Mouse (Mus musculus) midbrain, embryonic 14.5 days (tissue): Measurements from ENCODE around the gene Pip5k1b. TPM values are rescaled to one million over a fixed set of nuclear protein-coding genes. Genes with fewer than 3 reads are reported as not detected.

Source experiments
- ATAC-seq: fragments of 200-750 bp; cut with Nextera tagmentation; 2 replicates; pipeline ENCODE4 v1.8.0; 2017; ENCODE audit warnings: moderate number of reproducible peaks, moderate library complexity; ENCODE audit not compliant: low FRiP score, low TSS enrichment
- DNase-seq: peaks from one replicate; pipeline ENCODE4 v3.0.0-alpha.2; 2015
- H3K27ac ChIP-seq: fragments of 300-500 bp; sonication (generic); replicated peaks from 2 replicates; pipeline ENCODE4 v1.5.1; 2014; ENCODE audit warnings: mild to moderate bottlenecking, low read depth, low read length, moderate library complexity
- H3K27me3 ChIP-seq: fragments of 300-500 bp; sonication (generic); 2 replicates; pipeline ENCODE4 v1.6.1; 2014; ENCODE audit warnings: low read length, control low read depth, mixed read lengths; ENCODE audit not compliant: control insufficient read depth, insufficient read depth
- H3K36me3 ChIP-seq: fragments of 300-500 bp; sonication (generic); 2 replicates; pipeline ENCODE4 v1.6.1; 2014; ENCODE audit warnings: low read length, control low read depth; ENCODE audit not compliant: control insufficient read depth, insufficient read depth
- H3K4me1 ChIP-seq: fragments of 300-500 bp; sonication (generic); 2 replicates; pipeline ENCODE4 v1.6.1; 2014; ENCODE audit warnings: mild to moderate bottlenecking, antibody characterized with exemption, low read length, control low read depth; ENCODE audit not compliant: control insufficient read depth, insufficient read depth
- H3K4me2 ChIP-seq: fragments of 300-500 bp; sonication (generic); 2 replicates; pipeline ENCODE4 v1.6.1; 2014; ENCODE audit warnings: mild to moderate bottlenecking, low read length, moderate library complexity
- H3K4me3 ChIP-seq: fragments of 300-500 bp; sonication (generic); replicated peaks from 2 replicates; pipeline ENCODE4 v1.5.1; 2014; ENCODE audit warnings: low read depth, low read length
- H3K9ac ChIP-seq: fragments of 300-500 bp; sonication (generic); replicated peaks from 2 replicates; pipeline ENCODE4 v1.6.1; 2014; ENCODE audit warnings: mild to moderate bottlenecking, low read length, moderate library complexity
- H3K9me3 ChIP-seq: fragments of 300-500 bp; sonication (generic); 2 replicates; pipeline ENCODE4 v1.6.1; 2016; ENCODE audit warnings: low read length, control low read depth, mixed read lengths; ENCODE audit not compliant: control insufficient read depth
- WGBS: fragments of 180-500 bp; shearing (Covaris S2); extraction: QIAGEN DNeasy Blood & Tissue Kit; methylation state at CpG from one replicate; pipeline ENCODE4 v1.1.7; 2014; 5-methylcytosine and 5-hydroxymethylcytosine counted together
- polyA plus RNA-seq: library from polyadenylated mRNA; unstranded; fragments of >200 nt; fragmentation: Nextera tagmentation; extraction: Ambion mirVana; gene quantifications from 2 replicates; pipeline ENCODE4 v1.2.1, GENCODE M21; 2014

Gene Pip5k1b
- polyA plus RNA-seq, 1 experiment from 2014 or later, result 2.1 TPM

DNA sequence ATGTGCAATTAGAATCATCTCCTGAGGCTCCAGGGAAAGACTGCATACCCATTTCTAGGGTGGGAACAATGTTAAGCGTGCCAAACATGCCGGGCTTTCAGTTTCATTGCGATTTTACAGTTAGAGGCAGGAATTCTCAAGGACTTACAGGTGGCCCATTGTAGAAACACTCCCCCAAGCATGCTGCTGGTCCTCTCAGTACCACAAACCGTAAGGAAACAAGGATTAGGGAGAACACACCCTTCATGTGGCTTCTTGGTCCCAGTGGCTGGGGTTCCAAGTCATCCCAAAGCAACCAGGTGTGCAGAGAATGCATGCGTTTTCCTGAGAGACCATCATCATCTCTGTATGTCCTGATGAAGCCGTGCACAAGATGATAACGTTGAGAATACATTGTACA, 4.9 kb downstream of the Pip5k1b start:
- 77% methylated on average over 7 of the region's 7 CpGs for WGBS
- DNase-seq (no peak), ATAC-seq (no peak)

DNA sequence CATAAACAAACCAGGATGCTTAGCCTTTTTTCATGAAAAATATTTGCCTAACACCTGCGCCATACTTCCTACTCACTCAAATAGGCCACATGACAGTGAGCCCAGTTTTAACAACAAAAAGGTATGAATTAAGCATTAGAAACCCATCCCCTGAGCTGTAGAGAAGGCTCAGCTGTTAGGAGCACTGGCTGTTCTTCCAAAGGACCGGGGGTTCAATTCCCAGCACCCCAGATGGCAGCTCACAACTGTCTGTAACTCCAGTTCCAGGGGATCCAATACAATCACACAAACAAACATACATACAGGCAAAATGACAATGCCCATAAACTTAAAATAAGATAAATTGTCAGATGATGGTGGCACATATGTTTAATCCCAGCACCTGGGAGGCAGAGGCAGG, 5.7 kb downstream of the Pip5k1b start:
- H3K4me2 ChIP-seq, result no peak overlapping the region
- no peak overlapping the region for H3K27ac ChIP-seq
- no peaks in the 10 kb centered on the region for H3K36me3 ChIP-seq
- WGBS, result 99% methylated on average over 2 of the region's 2 CpGs
- ATAC-seq, result no peak
- no peaks in the 10 kb centered on the region for H3K27me3 ChIP-seq
- no peak for DNase-seq
- H3K4me3 ChIP-seq, result no peak overlapping the region
- H3K9me3 ChIP-seq, result peaks cover 5% of the 10 kb centered on the region; the same call in 1 of the 2 replicates
- H3K9ac ChIP-seq, result no peak overlapping the region
- no peaks in the 10 kb centered on the region for H3K4me1 ChIP-seq

More for the DNA sequence above, 4.9 kb downstream of the Pip5k1b start:
- Histone ChIP-seq H3K36me3 (no peaks in the 10 kb centered on the region), H3K27me3 (no peaks in the 10 kb centered on the region), H3K27ac (no peak overlapping the region), H3K9me3 (peaks cover 5% of the 10 kb centered on the region; the same call in 1 of the 2 replicates), H3K9ac (no peak overlapping the region), H3K4me3 (no peak overlapping the region), H3K4me2 (no peak overlapping the region), H3K4me1 (0 out of 2 replicates have a peak, but pooled peaks cover 3% of the 10 kb centered on the region)

DNA sequence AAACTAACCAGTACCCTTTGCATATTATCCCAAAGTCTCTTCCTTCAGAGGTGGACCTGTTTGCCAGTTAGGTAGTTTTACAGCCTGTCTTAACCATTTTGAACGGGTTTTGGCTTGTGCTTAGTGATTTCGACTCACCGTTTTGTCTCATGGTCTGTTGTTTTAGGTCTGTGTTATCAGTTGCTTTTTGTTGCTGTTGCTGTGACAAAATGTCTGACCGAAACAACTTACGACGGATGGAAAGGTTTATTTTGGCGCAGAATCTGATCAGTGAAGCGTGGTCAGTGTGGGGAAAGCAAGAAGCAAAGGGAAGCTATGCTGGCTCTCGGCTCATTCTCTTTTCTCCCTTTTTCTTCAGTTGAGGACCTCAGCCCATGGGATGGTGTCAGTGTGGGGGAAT, 7.3 kb downstream of the Pip5k1b start:
- Histone ChIP-seq H3K4me2 (no peak overlapping the region), H3K9ac (no peak overlapping the region), H3K9me3 (peaks cover 5% of the 10 kb centered on the region; the same call in 1 of the 2 replicates), H3K4me1 (no peaks in the 10 kb centered on the region), H3K36me3 (no peaks in the 10 kb centered on the region), H3K4me3 (no peak overlapping the region), H3K27me3 (no peaks in the 10 kb centered on the region), H3K27ac (no peak overlapping the region)
- DNase-seq (no peak), ATAC-seq (no peak)
- WGBS, result 95% methylated on average over 9 of the region's 9 CpGs

DNA sequence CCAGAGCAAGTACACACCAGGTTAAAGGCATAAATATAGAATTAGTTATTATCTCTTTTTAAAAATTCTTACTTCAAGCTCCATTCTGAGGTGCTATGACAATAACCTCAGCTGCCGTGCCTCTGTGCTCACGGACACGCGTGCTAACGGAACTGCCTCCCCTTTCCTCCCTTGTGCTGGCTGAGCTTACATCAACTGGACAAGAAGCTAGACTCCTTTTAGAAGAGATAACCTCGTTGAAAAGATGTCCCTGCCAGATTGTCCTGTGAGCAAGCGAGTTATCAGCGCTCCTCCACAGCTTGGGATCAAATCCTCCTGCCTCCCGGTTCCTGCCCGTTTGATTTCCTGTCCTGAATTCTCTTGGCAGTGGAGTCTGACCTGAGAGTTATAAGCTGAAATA, 9.5 kb downstream of the Pip5k1b start:
- H3K27me3 ChIP-seq, result no peaks in the 10 kb centered on the region
- H3K4me3 ChIP-seq, result no peak overlapping the region
- H3K4me1 ChIP-seq, result no peaks in the 10 kb centered on the region
- H3K36me3 ChIP-seq, result no peaks in the 10 kb centered on the region
- no peak for ATAC-seq
- DNase-seq, result no peak
- 86% methylated on average over 10 of the region's 10 CpGs for WGBS
- peaks cover 5% of the 10 kb centered on the region; the same call in 1 of the 2 replicates for H3K9me3 ChIP-seq
- no peak overlapping the region for H3K4me2 ChIP-seq
- H3K27ac ChIP-seq, result no peak overlapping the region
- no peak overlapping the region for H3K9ac ChIP-seq

DNA sequence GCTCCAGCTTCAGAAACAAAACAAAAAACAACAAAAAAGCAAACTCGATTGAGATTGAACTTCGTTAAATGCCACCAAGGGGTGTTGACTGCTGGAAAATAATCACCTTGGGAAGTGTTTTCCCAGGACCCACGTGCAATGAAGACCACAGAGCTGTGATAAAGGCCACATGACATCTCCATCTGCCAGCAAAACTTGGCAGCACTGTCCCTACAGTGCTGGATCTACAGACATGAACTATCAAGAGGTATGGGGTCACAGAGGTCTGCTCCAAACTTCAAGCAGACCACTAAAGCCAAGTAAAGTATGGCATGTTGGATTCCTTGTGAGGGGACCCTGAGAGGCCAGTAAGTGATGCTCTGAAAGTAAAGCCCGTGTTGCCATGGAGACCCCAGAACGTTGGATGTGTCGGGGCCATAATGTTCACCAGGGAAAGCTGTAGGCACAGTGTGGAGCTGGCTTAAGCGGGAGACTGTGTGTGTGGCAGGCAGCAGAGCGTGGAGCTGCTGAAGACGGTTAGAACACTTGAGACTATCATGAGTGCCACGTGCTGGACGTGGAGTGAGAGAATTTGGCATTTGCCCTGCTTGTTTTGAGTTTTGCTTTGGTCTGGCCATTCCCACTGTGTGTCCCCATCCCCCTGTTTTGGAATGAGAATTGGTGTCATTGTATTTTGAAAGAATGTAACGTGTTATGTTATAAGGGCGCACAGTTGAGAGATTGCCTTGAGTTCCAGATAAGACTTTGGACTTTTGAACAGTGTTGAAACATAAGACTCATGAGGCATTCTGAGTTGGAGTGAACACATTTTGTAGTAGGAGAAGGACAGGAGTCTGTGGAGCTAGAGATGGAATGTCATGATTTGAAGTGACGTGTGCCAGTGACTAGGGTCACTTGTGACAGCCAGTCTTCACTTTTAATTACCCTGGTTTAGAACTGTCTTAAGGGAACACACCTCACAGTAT, 12.0 kb downstream of the Pip5k1b start:
- Histone ChIP-seq H3K27ac (no peak overlapping the region), H3K9ac (no peak overlapping the region), H3K4me2 (no peak overlapping the region), H3K4me3 (no peak overlapping the region), H3K36me3 (no peaks in the 10 kb centered on the region), H3K9me3 (peaks cover 5% of the 10 kb centered on the region; the same call in 1 of the 2 replicates), H3K4me1 (no peaks in the 10 kb centered on the region), H3K27me3 (no peaks in the 10 kb centered on the region)
- no peak for ATAC-seq
- WGBS, result 65% methylated on average over 14 of the region's 14 CpGs
- no peak for DNase-seq

DNA sequence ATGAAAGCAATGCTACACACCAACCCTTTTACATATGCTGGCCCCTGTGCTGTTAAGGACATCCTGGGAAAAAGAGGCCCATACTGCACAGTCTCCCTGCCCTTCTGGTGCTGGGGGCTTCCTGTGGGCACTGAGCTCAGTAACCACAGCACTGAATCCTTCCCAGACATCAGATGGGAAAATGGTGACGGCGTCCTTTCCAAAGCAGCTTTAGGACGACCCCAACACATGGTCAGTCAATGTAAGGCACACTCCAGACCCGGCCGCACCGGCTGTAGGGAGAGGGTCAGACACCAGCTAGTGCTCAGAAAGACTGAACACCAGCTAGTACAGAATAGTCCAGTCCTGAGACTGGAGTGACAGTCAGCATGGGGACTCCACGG, 13.4 kb downstream of the Pip5k1b start:
- WGBS, result 93% methylated on average over 7 of the region's 7 CpGs
- Histone ChIP-seq H3K4me2 (no peak overlapping the region), H3K36me3 (no peaks in the 10 kb centered on the region), H3K27me3 (no peaks in the 10 kb centered on the region), H3K9me3 (no peaks in the 10 kb centered on the region), H3K9ac (no peak overlapping the region), H3K4me1 (no peaks in the 10 kb centered on the region), H3K27ac (no peak overlapping the region), H3K4me3 (no peak overlapping the region)
- no peak for ATAC-seq
- DNase-seq, result no peak

DNA sequence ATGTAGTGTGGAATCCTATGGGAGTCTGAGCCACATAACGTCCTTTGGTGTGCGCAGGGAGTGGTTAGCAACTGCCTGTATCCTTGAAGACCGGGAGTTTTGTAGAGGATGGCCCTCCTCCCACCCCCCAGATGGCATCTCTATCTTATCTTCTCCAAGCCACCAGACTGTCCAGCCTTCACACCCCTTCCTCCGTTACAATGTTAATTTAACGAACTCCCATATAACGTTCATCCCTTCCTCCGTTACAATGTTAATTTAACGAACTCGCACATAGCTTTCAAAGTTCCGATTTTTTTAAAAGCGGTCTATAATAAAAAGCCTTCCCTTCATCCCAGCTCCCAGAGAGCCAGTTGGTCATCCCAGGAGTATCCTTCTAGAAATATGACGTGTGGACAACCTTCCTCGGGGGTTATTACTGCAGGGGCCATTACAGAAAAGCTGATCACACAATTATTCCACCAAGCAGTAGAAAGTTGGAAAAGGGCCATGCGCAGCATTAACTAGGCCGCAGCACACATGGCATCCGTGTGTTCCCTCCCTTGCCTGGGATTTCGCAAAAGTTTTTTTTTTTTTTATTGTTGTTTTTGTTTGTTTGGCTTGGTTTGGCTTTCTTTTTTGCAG, 13.9 kb downstream of the Pip5k1b start:
- H3K9me3 ChIP-seq, result no peaks in the 10 kb centered on the region
- 94% methylated on average over 17 of the region's 17 CpGs for WGBS
- H3K4me2 ChIP-seq, result no peak overlapping the region
- H3K4me1 ChIP-seq, result no peaks in the 10 kb centered on the region
- H3K27ac ChIP-seq, result no peak overlapping the region
- DNase-seq, result no peak
- no peaks in the 10 kb centered on the region for H3K27me3 ChIP-seq
- H3K9ac ChIP-seq, result no peak overlapping the region
- no peak overlapping the region for H3K4me3 ChIP-seq
- H3K36me3 ChIP-seq, result no peaks in the 10 kb centered on the region
- ATAC-seq, result no peak

DNA sequence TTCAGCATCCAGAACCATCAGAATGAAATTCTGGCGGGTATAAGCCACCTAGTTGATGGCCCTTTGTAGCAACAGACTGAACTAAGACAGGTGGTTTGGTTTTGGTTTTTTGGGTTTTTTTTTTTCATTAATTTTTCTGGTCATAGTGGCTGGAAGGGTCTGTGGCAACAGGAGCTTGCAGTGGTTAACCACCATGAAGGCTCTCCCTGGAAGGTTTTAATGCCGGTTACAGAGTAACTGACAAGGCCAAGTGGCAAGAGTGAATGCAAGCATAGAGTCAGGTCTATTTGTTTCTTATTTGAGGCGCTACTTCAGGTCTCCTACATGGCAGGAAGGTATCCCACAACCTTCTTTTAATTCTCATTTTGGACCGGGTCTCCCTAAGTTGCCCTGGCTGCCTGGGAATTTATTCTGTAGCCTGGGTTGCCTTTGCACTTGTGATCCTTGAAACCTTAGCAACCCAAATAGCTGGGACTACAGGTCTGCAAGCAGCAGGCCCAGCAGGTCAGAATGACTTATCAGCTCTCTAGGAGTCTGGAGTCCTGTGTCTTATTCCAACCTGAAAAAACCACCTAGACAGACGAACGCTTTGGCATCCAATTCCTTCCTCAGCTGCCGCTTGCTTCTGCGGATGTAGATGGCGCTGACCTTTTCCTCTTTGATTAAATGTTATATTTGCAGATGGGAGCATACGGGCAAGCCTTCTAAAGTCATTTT, 14.6 kb downstream of the Pip5k1b start:
- H3K4me1 ChIP-seq, result no peaks in the 10 kb centered on the region
- H3K9me3 ChIP-seq, result no peaks in the 10 kb centered on the region
- no peak overlapping the region for H3K4me3 ChIP-seq
- no peak overlapping the region for H3K9ac ChIP-seq
- no peak overlapping the region for H3K27ac ChIP-seq
- ATAC-seq (no peak), DNase-seq (no peak)
- WGBS, result 93% methylated on average over 10 of the region's 10 CpGs
- H3K27me3 ChIP-seq, result no peaks in the 10 kb centered on the region
- no peaks in the 10 kb centered on the region for H3K36me3 ChIP-seq
- no peak overlapping the region for H3K4me2 ChIP-seq
